Mouse (Mus musculus) embryonic facial prominence, embryonic 15.5 days (tissue): ENCODE results near the gene Ccl27a. TPM values are rescaled to one million over a fixed set of nuclear protein-coding genes. Genes with fewer than 3 reads are reported as not detected.
"Not testable (repeated sequence)": the region's sequence is repeated elsewhere in the genome, so short reads cannot be mapped to it uniquely, and the experiment has no call there.

Experiments
- ATAC-seq: fragments of 200-750 bp; cut with Nextera tagmentation; 2 replicates; pipeline ENCODE4 v1.8.0; 2017; ENCODE audit warnings: low read depth, moderate TSS enrichment; ENCODE audit not compliant: insufficient number of reproducible peaks, low FRiP score, low TSS enrichment
- H3K27ac ChIP-seq: fragments of 300-500 bp; sonication (generic); replicated peaks from 2 replicates; pipeline ENCODE4 v1.5.1; 2015; ENCODE audit warnings: mild to moderate bottlenecking, inconsistent platforms
- H3K27me3 ChIP-seq: fragments of 300-500 bp; sonication (generic); 2 replicates; pipeline ENCODE4 v1.6.1; 2015; ENCODE audit warnings: inconsistent platforms
- H3K36me3 ChIP-seq: fragments of 300-500 bp; sonication (generic); 2 replicates; pipeline ENCODE4 v1.6.1; 2015; ENCODE audit warnings: mild to moderate bottlenecking, inconsistent platforms
- H3K4me1 ChIP-seq: fragments of 300-500 bp; sonication (generic); 2 replicates; pipeline ENCODE4 v1.6.1; 2015; ENCODE audit warnings: inconsistent platforms
- H3K4me2 ChIP-seq: fragments of 300-500 bp; sonication (generic); replicated peaks from 2 replicates; pipeline ENCODE4 v1.6.1; 2015; ENCODE audit warnings: mild to moderate bottlenecking, inconsistent platforms
- H3K4me3 ChIP-seq: fragments of 300-500 bp; sonication (generic); replicated peaks from 2 replicates; pipeline ENCODE4 v1.5.1; 2015; ENCODE audit warnings: mild to moderate bottlenecking, inconsistent platforms
- H3K9ac ChIP-seq: fragments of 300-500 bp; sonication (generic); 2 replicates; pipeline ENCODE4 v1.6.1; 2015; ENCODE audit warnings: inconsistent platforms
- H3K9me3 ChIP-seq: fragments of 300-500 bp; sonication (generic); replicated peaks from 2 replicates; pipeline ENCODE4 v1.6.1; 2016; ENCODE audit warnings: inconsistent platforms
- WGBS: fragments of 180-500 bp; shearing (Covaris S2); methylation state at CpG from one replicate; pipeline ENCODE4 v1.1.7; 2015; 5-methylcytosine and 5-hydroxymethylcytosine counted together
- polyA plus RNA-seq: library from polyadenylated mRNA; unstranded; fragments of >200 nt; fragmentation: Nextera tagmentation; extraction: Ambion mirVana; gene quantifications from 2 replicates; pipeline ENCODE4 v1.2.1, GENCODE M21; 2015

Ccl27a gene
- polyA plus RNA-seq: 36.5 and 43.8 TPM in 2 replicates

GRCm38 (mm10) chr4:41774002-41774401 is at the start of gene Ccl27a:
Gene Ccl27a (minus strand): TSS chr4:41774247.
- H3K4me3 ChIP-seq: peak within 1 kb of the TSS; percentile 45
- under 1% methylated on average over 12 of the region's 14 CpGs for WGBS
- not testable (repeated sequence) for H3K9ac ChIP-seq, H3K4me1 ChIP-seq, ATAC-seq, H3K27me3 ChIP-seq, H3K9me3 ChIP-seq, H3K36me3 ChIP-seq
- peak within 1 kb of the TSS; percentile 52 for H3K4me2 ChIP-seq
- peak within 1 kb of the TSS; percentile 63; the same call in 1 of the 2 replicates for H3K27ac ChIP-seq

GRCm38 (mm10) chr4:41783197-41783596 is 9.2 kb upstream of the Ccl27a start:
- not testable (repeated sequence) for H3K27ac ChIP-seq, H3K4me2 ChIP-seq, H3K4me1 ChIP-seq, H3K36me3 ChIP-seq, ATAC-seq, H3K9me3 ChIP-seq, H3K27me3 ChIP-seq, H3K4me3 ChIP-seq, H3K9ac ChIP-seq
- WGBS: 25% methylated on average over 3 of the region's 3 CpGs

GRCm38 (mm10) chr4:41782711-41783110 is 8.7 kb upstream of the Ccl27a start:
- not testable (repeated sequence) for ATAC-seq, H3K9me3 ChIP-seq, H3K4me3 ChIP-seq, H3K27ac ChIP-seq, H3K4me1 ChIP-seq, H3K9ac ChIP-seq, H3K4me2 ChIP-seq, H3K36me3 ChIP-seq, H3K27me3 ChIP-seq
- WGBS: 20% methylated on average over 4 of the region's 4 CpGs

- peak overlapping the region; percentile 22; the same call in 1 of the 2 replicates for H3K4me2 ChIP-seq
- not testable (repeated sequence) for H3K4me3 ChIP-seq, ATAC-seq, H3K27ac ChIP-seq, H3K9me3 ChIP-seq, H3K4me1 ChIP-seq, H3K9ac ChIP-seq, H3K36me3 ChIP-seq, H3K27me3 ChIP-seq
- 8% methylated on average over 15 of the region's 21 CpGs for WGBS
Measured at GRCm38 (mm10) chr4:41781748-41782485, 7.9 kb upstream of the Ccl27a start.

GRCm38 (mm10) chr4:41781271-41781670 is 7.2 kb upstream of the Ccl27a start:
- not testable (repeated sequence) for H3K4me2 ChIP-seq, ATAC-seq, H3K9ac ChIP-seq, H3K36me3 ChIP-seq, H3K4me1 ChIP-seq, H3K4me3 ChIP-seq, H3K9me3 ChIP-seq, H3K27me3 ChIP-seq, H3K27ac ChIP-seq
- 15% methylated on average over 8 of the region's 9 CpGs for WGBS

GRCm38 (mm10) chr4:41775840-41776239 is 1.8 kb upstream of the Ccl27a start:
- H3K9ac ChIP-seq, H3K27me3 ChIP-seq, H3K9me3 ChIP-seq, H3K4me1 ChIP-seq, H3K4me2 ChIP-seq, H3K4me3 ChIP-seq, ATAC-seq, H3K36me3 ChIP-seq, H3K27ac ChIP-seq: not testable (repeated sequence)
- 82% methylated on average over 1 of the region's 1 CpGs for WGBS

GRCm38 (mm10) chr4:41774506-41774905 is 459 bp upstream of the Ccl27a start:
- not testable (repeated sequence) for H3K9me3 ChIP-seq, ATAC-seq, H3K27me3 ChIP-seq, H3K4me1 ChIP-seq, H3K9ac ChIP-seq, H3K36me3 ChIP-seq
- Histone ChIP-seq H3K4me2 (peak overlapping the region; percentile 52), H3K4me3 (peak overlapping the region; percentile 45), H3K27ac (peak overlapping the region; percentile 58; the same call in 1 of the 2 replicates)
- 56% methylated on average over 3 of the region's 3 CpGs for WGBS

- not testable (repeated sequence) for ATAC-seq, H3K27me3 ChIP-seq, H3K9me3 ChIP-seq, H3K9ac ChIP-seq, H3K36me3 ChIP-seq, H3K4me1 ChIP-seq
- peak overlapping the region; percentile 45 for H3K4me3 ChIP-seq
- 2% methylated on average over 15 of the region's 25 CpGs for WGBS
- H3K27ac ChIP-seq: peak overlapping the region; percentile 63; the same call in 1 of the 2 replicates
- H3K4me2 ChIP-seq: peak overlapping the region; percentile 52
Measured at GRCm38 (mm10) chr4:41773502-41773901, 545 bp downstream of the Ccl27a start.

GRCm38 (mm10) chr4:41772946-41773345 is 1.1 kb downstream of the Ccl27a start:
- not testable (repeated sequence) for H3K9me3 ChIP-seq, ATAC-seq, H3K4me1 ChIP-seq, H3K27ac ChIP-seq, H3K36me3 ChIP-seq, H3K9ac ChIP-seq, H3K27me3 ChIP-seq
- Histone ChIP-seq H3K4me3 (peak overlapping the region; percentile 22; the same call in 1 of the 2 replicates), H3K4me2 (peak overlapping the region; percentile 38; the same call in 1 of the 2 replicates)
- WGBS: 3% methylated on average over 7 of the region's 16 CpGs

- H3K9me3 ChIP-seq, H3K9ac ChIP-seq, H3K4me2 ChIP-seq, ATAC-seq, H3K27ac ChIP-seq, H3K27me3 ChIP-seq, H3K4me3 ChIP-seq: not testable (repeated sequence)
- peaks cover 11% of the 10 kb centered on the region for H3K4me1 ChIP-seq
- peaks cover 12% of the 10 kb centered on the region for H3K36me3 ChIP-seq
- 72% methylated on average over 10 of the region's 10 CpGs for WGBS
Measured at GRCm38 (mm10) chr4:41767301-41767700, 6.7 kb downstream of the Ccl27a start.

- 37% methylated on average over 5 of the region's 6 CpGs for WGBS
- peak overlapping the region; percentile 95 for H3K27ac ChIP-seq
- H3K9ac ChIP-seq: not testable (repeated sequence)
Measured at GRCm38 (mm10) chr4:41763176-41763575, 10.9 kb downstream of the Ccl27a start.

GRCm38 (mm10) chr4:41762688-41763114 is 11.3 kb downstream of the Ccl27a start:
- H3K4me2 ChIP-seq: peak overlapping the region; percentile 66
- not testable (repeated sequence) for H3K27me3 ChIP-seq, H3K9me3 ChIP-seq
- peak; percentile 81 for ATAC-seq
- H3K4me1 ChIP-seq: peaks cover 38% of the 10 kb centered on the region
- peak overlapping the region; percentile 18; the same call in 1 of the 2 replicates for H3K9ac ChIP-seq
- peak overlapping the region; percentile 95 for H3K27ac ChIP-seq
- peak overlapping the region; percentile 59 for H3K4me3 ChIP-seq
- WGBS: 33% methylated on average over 8 of the region's 8 CpGs
- peaks cover 13% of the 10 kb centered on the region; the same call in 1 of the 2 replicates for H3K36me3 ChIP-seq

More at GRCm38 (mm10) chr4:41763176-41763575, 10.9 kb downstream of the Ccl27a start:
- Histone ChIP-seq H3K4me1 (peaks cover 38% of the 10 kb centered on the region), H3K4me3 (peak overlapping the region; percentile 59), H3K4me2 (peak overlapping the region; percentile 66), H3K36me3 (peaks cover 16% of the 10 kb centered on the region)
- ATAC-seq, H3K9me3 ChIP-seq, H3K27me3 ChIP-seq: not testable (repeated sequence)
